Mouse (Mus musculus) neural tube, embryonic 15.5 days (tissue): Measurements from ENCODE around the gene Pcbd2. TPM values are rescaled to one million over a fixed set of nuclear protein-coding genes. Genes with fewer than 3 reads are reported as not detected.

Source experiments
- ATAC-seq: fragments of 200-750 bp; cut with Nextera tagmentation; 2 replicates; pipeline ENCODE4 v1.8.0; 2017; ENCODE audit warnings: mild to moderate bottlenecking, moderate TSS enrichment, moderate library complexity; ENCODE audit not compliant: low FRiP score
- H3K27ac ChIP-seq: fragments of 300-500 bp; sonication (generic); replicated peaks from 2 replicates; pipeline ENCODE4 v1.5.1; 2015; ENCODE audit warnings: mild to moderate bottlenecking, inconsistent platforms
- H3K27me3 ChIP-seq: fragments of 300-500 bp; sonication (generic); replicated peaks from 2 replicates; pipeline ENCODE4 v1.6.1; 2015; ENCODE audit warnings: inconsistent platforms
- H3K36me3 ChIP-seq: fragments of 300-500 bp; sonication (generic); 2 replicates; pipeline ENCODE4 v1.6.1; 2015; ENCODE audit warnings: inconsistent platforms
- H3K4me1 ChIP-seq: fragments of 300-500 bp; sonication (generic); 2 replicates; pipeline ENCODE4 v1.6.1; 2015; ENCODE audit warnings: inconsistent platforms
- H3K4me2 ChIP-seq: fragments of 300-500 bp; sonication (generic); 2 replicates; pipeline ENCODE4 v1.6.1; 2015; ENCODE audit warnings: inconsistent platforms, mild to moderate bottlenecking, moderate library complexity
- H3K4me3 ChIP-seq: fragments of 300-500 bp; sonication (generic); replicated peaks from 2 replicates; pipeline ENCODE4 v1.5.1; 2015; ENCODE audit warnings: mild to moderate bottlenecking, inconsistent platforms
- H3K9ac ChIP-seq: fragments of 300-500 bp; sonication (generic); replicated peaks from 2 replicates; pipeline ENCODE4 v1.6.1; 2015; ENCODE audit warnings: mild to moderate bottlenecking, inconsistent platforms
- H3K9me3 ChIP-seq: fragments of 300-500 bp; sonication (generic); replicated peaks from 2 replicates; pipeline ENCODE4 v1.6.1; 2016; ENCODE audit warnings: inconsistent platforms
- WGBS: fragments of 180-500 bp; shearing (Covaris S2); methylation state at CpG from one replicate; pipeline ENCODE4 v1.1.7; 2015; ENCODE audit warnings: mixed read lengths; 5-methylcytosine and 5-hydroxymethylcytosine counted together
- polyA plus RNA-seq: library from polyadenylated mRNA; unstranded; fragments of >200 nt; fragmentation: Nextera tagmentation; extraction: Ambion mirVana; gene quantifications from 2 replicates; pipeline ENCODE4 v1.2.1, GENCODE M21; 2015

The Pcbd2 gene
- polyA plus RNA-seq, 1 experiment from 2014 or later: 21.7 TPM

DNA sequence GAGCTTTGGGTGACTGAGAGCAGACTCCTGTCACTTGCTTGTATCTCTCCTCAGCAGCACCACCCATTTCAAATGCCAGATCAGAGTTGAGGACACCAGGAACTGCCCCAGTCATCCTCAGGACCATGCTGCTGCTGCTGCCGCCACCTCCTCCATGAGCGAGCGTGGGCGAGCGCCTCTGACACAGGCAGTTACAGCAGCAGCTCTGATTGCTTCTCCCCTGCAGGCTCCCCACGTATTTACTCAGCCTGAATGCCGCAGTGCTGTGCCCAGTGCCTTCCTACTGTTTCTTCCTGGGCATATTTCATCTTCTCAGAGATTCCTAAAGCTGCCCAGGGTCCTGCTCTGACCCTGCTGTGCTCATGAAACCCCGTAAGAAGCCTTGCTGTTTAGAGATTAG is 15.1 kb downstream of the Pcbd2 start:
- 45% methylated on average over 8 of the region's 8 CpGs for WGBS
- Histone ChIP-seq H3K9me3 (no peaks in the 10 kb centered on the region), H3K27ac (no peak overlapping the region), H3K27me3 (no peaks in the 10 kb centered on the region), H3K9ac (no peak overlapping the region), H3K4me3 (no peak overlapping the region), H3K4me1 (peaks cover 5% of the 10 kb centered on the region; the same call in 1 of the 2 replicates), H3K36me3 (no peaks in the 10 kb centered on the region), H3K4me2 (no peak overlapping the region)
- no peak for ATAC-seq

DNA sequence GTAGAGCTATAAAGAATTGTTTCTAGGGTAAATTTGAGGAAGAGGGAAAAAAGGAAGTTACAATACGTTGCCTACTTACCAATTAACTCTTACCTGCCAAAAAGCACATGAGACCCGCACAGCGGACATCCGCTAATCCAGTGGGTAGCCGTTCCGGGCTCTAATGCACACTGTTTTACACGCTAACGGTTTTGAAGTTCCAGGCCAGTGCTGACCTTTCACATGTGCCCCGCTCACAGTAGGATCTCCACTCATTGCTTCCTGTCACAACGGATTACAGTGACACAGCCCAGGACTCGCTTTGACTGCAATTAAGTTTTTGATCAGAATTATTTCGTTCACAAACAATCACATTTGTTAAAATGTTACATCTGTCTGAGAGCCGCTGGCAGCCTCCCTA is 27.2 kb downstream of the Pcbd2 start:
- Histone ChIP-seq H3K4me1 (peaks cover 7% of the 10 kb centered on the region; the same call in 1 of the 2 replicates), H3K9ac (no peak overlapping the region), H3K4me3 (no peak overlapping the region), H3K9me3 (no peaks in the 10 kb centered on the region), H3K27ac (no peak overlapping the region), H3K36me3 (no peaks in the 10 kb centered on the region), H3K27me3 (no peaks in the 10 kb centered on the region), H3K4me2 (no peak overlapping the region)
- no peak for ATAC-seq
- WGBS: 85% methylated on average over 13 of the region's 13 CpGs

- 30% methylated on average over 8 of the region's 8 CpGs for WGBS
- Histone ChIP-seq H3K4me1 (0 out of 2 replicates have a peak, but pooled peaks cover 7% of the 10 kb centered on the region), H3K4me2 (0 out of 2 replicates have a peak overlapping the region, but pooled peaks have one; percentile 17), H3K9me3 (no peaks in the 10 kb centered on the region), H3K27ac (no peak overlapping the region), H3K4me3 (no peak overlapping the region), H3K36me3 (no peaks in the 10 kb centered on the region), H3K9ac (no peak overlapping the region), H3K27me3 (no peaks in the 10 kb centered on the region)
- no peak for ATAC-seq
Measured at GRCm38 (mm10) chr13:55756789-55757188, 29.6 kb downstream of the Pcbd2 start.

DNA sequence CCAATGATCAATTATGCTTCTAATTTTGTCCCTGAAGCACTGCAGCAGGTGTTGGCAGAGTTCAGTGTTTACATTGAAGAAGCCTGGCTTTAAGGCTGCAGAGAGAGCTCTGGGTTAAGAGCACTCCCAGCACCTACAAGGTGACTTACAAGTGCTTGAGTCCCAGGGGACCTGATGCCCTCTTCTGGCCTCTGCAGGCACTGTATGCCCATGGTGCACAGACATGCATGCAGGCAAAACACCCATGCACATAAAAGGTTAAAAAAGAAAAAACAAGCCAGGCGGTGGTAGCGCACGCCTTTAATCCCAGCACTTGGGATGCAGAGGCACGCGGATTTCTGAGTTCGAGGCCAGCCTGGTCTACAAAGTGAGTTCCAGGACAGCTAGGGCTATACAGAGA is 30.5 kb downstream of the Pcbd2 start:
- ATAC-seq: no peak

DNA sequence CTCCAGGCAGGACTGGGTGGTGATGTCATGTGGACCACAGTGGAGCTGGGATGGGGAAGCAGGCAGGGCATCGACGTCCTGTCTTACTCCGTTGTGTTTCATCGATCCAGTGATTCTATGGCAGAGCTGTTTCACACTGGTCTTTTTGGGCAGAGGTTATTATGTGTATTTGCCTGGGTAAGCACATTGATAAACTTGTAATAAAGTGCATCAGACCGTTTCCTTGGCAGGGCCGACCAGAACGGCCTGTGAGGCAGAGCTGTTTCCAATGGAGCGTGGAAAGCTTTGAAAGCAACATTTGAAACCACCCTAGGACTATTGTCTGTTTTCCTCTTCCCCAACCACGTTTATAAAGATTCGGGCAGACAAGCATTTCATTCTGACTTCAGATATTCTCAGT is 33.4 kb downstream of the Pcbd2 start:
- Histone ChIP-seq H3K9ac (no peak overlapping the region), H3K9me3 (no peaks in the 10 kb centered on the region), H3K27me3 (no peaks in the 10 kb centered on the region), H3K4me2 (no peak overlapping the region), H3K4me3 (no peak overlapping the region), H3K36me3 (no peaks in the 10 kb centered on the region), H3K27ac (no peak overlapping the region), H3K4me1 (0 out of 2 replicates have a peak, but pooled peaks cover 7% of the 10 kb centered on the region)
- 38% methylated on average over 10 of the region's 10 CpGs for WGBS
- no peak for ATAC-seq

More for the DNA sequence above, 30.5 kb downstream of the Pcbd2 start:
- 90% methylated on average over 6 of the region's 6 CpGs for WGBS
- no peaks in the 10 kb centered on the region for H3K27me3 ChIP-seq
- H3K4me2 ChIP-seq: no peak overlapping the region
- H3K4me1 ChIP-seq: 0 out of 2 replicates have a peak, but pooled peaks cover 7% of the 10 kb centered on the region
- H3K4me3 ChIP-seq: no peak overlapping the region
- no peaks in the 10 kb centered on the region for H3K36me3 ChIP-seq
- no peaks in the 10 kb centered on the region for H3K9me3 ChIP-seq
- H3K27ac ChIP-seq: no peak overlapping the region
- H3K9ac ChIP-seq: no peak overlapping the region

- H3K4me1 ChIP-seq: 0 out of 2 replicates have a peak, but pooled peaks cover 7% of the 10 kb centered on the region
- WGBS: 73% methylated on average over 10 of the region's 10 CpGs
- no peak overlapping the region for H3K4me3 ChIP-seq
- H3K36me3 ChIP-seq: no peaks in the 10 kb centered on the region
- no peak for ATAC-seq
- H3K27me3 ChIP-seq: no peaks in the 10 kb centered on the region
- H3K9me3 ChIP-seq: no peaks in the 10 kb centered on the region
- no peak overlapping the region for H3K9ac ChIP-seq
- no peak overlapping the region for H3K4me2 ChIP-seq
- no peak overlapping the region for H3K27ac ChIP-seq
Measured at GRCm38 (mm10) chr13:55761486-55761885, 34.3 kb downstream of the Pcbd2 start.

- WGBS: 88% methylated on average over 7 of the region's 7 CpGs
- H3K4me1 ChIP-seq: no peaks in the 10 kb centered on the region
- ATAC-seq: no peak
- no peaks in the 10 kb centered on the region for H3K27me3 ChIP-seq
- H3K9me3 ChIP-seq: no peaks in the 10 kb centered on the region
- no peak overlapping the region for H3K4me3 ChIP-seq
- H3K9ac ChIP-seq: no peak overlapping the region
- no peak overlapping the region for H3K4me2 ChIP-seq
- H3K27ac ChIP-seq: no peak overlapping the region
- H3K36me3 ChIP-seq: no peaks in the 10 kb centered on the region
Measured at GRCm38 (mm10) chr13:55774352-55774751, 47.2 kb downstream of the Pcbd2 start.

- no peaks in the 10 kb centered on the region for H3K9me3 ChIP-seq
- no peak overlapping the region for H3K9ac ChIP-seq
- 53% methylated on average over 11 of the region's 11 CpGs for WGBS
- no peak for ATAC-seq
- H3K4me1 ChIP-seq: no peaks in the 10 kb centered on the region
- no peak overlapping the region for H3K4me2 ChIP-seq
- no peak overlapping the region for H3K27ac ChIP-seq
- H3K27me3 ChIP-seq: no peaks in the 10 kb centered on the region
- H3K36me3 ChIP-seq: no peaks in the 10 kb centered on the region
- H3K4me3 ChIP-seq: no peak overlapping the region
Measured at GRCm38 (mm10) chr13:55775056-55775455, 47.9 kb downstream of the Pcbd2 start.

DNA sequence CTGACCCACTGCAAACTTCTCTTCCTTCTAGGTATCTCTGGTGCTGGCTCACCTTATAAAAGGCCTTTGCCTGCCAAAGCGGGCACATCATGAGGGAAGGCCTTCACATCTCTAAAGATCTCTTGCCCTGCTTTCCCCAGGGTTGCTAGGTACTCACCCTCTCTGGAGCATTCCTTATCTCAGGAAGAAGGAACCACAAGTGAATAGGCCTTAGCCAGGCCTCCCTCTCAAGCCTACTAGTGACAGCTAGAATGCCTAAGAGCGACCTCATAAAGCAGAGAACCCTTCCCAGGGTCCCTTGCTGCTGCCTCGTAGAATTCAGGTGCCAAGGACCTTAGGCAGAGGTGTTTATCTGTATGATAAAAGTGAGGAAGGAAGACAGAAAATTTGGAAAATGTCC is 57.1 kb downstream of the Pcbd2 start, which contains the start of gene Catsper3:
Gene Catsper3 (plus strand): TSS at position 301 of the 400 bp plus-strand sequence.
- Histone ChIP-seq H3K4me2 (no peak within 1 kb of the TSS), H3K36me3 (no peaks in the 10 kb centered on the region), H3K9me3 (no peaks in the 10 kb centered on the region), H3K9ac (no peak within 1 kb of the TSS), H3K4me3 (no peak within 1 kb of the TSS), H3K27ac (no peak within 1 kb of the TSS), H3K4me1 (no peaks in the 10 kb centered on the region), H3K27me3 (no peaks in the 10 kb centered on the region)
- WGBS: 93% methylated on average over 3 of the region's 3 CpGs
- ATAC-seq: no peak

DNA sequence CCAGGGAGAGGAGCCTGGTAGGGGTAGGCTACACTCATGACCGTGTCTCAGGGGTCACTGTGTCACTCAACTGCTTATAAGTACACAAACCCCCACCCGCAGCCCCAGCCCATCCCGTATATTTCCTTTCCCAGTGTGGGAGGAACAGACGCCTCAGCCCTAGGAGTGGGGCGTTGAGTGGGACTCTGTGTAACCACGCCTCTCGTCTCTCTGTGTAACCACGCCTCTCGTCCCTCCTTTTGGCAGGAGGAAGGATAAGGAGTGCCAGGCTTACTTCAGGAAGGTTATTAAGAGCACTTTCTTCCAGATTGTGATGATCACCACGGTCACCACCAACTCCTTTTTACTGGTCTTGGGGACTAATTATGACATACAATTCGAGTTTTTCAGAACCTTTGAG is 59.0 kb downstream of the Pcbd2 start:
- Histone ChIP-seq H3K36me3 (no peaks in the 10 kb centered on the region), H3K27ac (no peak overlapping the region), H3K27me3 (no peaks in the 10 kb centered on the region), H3K9ac (no peak overlapping the region), H3K4me1 (no peaks in the 10 kb centered on the region), H3K9me3 (no peaks in the 10 kb centered on the region), H3K4me2 (no peak overlapping the region), H3K4me3 (no peak overlapping the region)
- no peak for ATAC-seq
- 82% methylated on average over 11 of the region's 11 CpGs for WGBS

DNA sequence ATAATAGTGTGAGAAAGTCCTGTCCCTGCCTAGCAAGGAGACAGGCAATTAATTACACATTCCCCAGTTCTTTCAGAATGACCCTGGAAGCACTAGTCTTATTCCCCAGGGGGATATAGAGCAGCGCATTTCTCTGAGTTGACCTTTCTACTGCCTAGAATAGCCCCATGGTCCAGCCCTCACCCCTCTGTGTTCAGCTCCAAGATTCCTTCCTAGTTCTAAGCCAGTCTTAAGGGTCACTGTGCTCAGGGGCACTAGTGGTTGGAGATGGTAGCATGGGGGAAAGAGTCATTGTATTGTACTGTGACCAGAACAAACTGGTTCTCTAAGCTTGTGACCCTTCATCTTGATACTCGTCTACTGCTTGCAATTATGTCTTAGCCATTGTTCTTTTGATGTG is 74.1 kb downstream of the Pcbd2 start:
- Histone ChIP-seq H3K36me3 (no peaks in the 10 kb centered on the region), H3K9me3 (0 out of 2 replicates have a peak, but pooled peaks cover 6% of the 10 kb centered on the region), H3K27ac (no peak overlapping the region), H3K27me3 (no peaks in the 10 kb centered on the region), H3K4me3 (no peak overlapping the region), H3K9ac (no peak overlapping the region), H3K4me2 (no peak overlapping the region), H3K4me1 (no peaks in the 10 kb centered on the region)
- no peak for ATAC-seq
- 64% methylated on average over 2 of the region's 2 CpGs for WGBS

- H3K4me2 ChIP-seq: no peak overlapping the region
- H3K27ac ChIP-seq: no peak overlapping the region
Measured at GRCm38 (mm10) chr13:55803973-55804372, 76.8 kb downstream of the Pcbd2 start.

More at GRCm38 (mm10) chr13:55803973-55804372, 76.8 kb downstream of the Pcbd2 start:
- no peak overlapping the region for H3K9ac ChIP-seq
- no peak overlapping the region for H3K4me3 ChIP-seq
- H3K9me3 ChIP-seq: 0 out of 2 replicates have a peak, but pooled peaks cover 6% of the 10 kb centered on the region
- ATAC-seq: no peak
- 84% methylated on average over 1 of the region's 1 CpGs for WGBS
- no peaks in the 10 kb centered on the region for H3K36me3 ChIP-seq
- no peaks in the 10 kb centered on the region for H3K27me3 ChIP-seq
- H3K4me1 ChIP-seq: no peaks in the 10 kb centered on the region
